Mouse (Mus musculus) ovary, adult 18-20 months (tissue): Measurements from ENCODE around the gene Agps.
A peak's percentile ranks its signal among the peaks of the same experiment; 100 is the strongest.
"Not testable (repeated sequence)": the region's sequence is repeated elsewhere in the genome, so short reads cannot be mapped to it uniquely, and the experiment has no call there.

ENCODE experiments used
- DNase-seq: peaks from one replicate; pipeline ENCODE4 v3.0.0; 2022; ENCODE audit warnings: low spot score, mixed read lengths

Agps gene

DNA sequence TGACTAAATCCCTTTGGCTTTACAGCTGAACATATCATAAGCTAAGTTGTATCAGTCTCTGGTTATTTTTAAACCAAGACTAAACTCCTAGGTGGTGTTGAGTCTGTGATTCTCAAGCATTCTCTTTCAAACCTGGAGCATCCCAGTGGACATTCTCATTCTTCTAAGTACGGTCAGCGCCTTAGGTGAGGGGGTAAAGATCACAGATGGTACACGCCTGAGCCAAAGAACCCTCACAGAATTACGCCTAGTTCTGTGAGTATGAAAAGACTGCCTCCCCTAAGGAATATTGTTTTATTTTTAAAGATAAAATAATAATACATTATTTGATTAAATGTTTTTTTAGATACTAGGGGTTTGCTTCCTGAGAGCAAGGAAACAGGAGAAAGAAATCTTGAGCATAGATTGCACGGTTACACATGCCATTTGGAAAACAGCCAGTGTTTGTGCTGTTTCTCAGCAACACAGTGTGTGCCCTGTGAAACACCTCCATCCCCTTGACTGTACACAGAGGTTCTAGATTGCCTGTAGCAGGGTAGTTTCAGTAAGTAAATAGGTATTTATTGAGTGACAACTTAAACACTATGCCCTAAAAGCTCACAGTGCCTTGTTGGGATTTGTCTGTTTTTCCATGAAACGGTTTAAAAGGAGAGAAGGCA is 97.9 kb downstream of the Agps start:
- DNase-seq = no peak

- no peak for DNase-seq
Measured at GRCm38 (mm10) chr2:75930941-75931340, 99.0 kb downstream of the Agps start.

GRCm38 (mm10) chr2:75933541-75933940 is 101.6 kb downstream of the Agps start:
- DNase-seq = no peak

GRCm38 (mm10) chr2:75936685-75937084 is 104.7 kb downstream of the Agps start:
- DNase-seq = not testable (repeated sequence)

DNA sequence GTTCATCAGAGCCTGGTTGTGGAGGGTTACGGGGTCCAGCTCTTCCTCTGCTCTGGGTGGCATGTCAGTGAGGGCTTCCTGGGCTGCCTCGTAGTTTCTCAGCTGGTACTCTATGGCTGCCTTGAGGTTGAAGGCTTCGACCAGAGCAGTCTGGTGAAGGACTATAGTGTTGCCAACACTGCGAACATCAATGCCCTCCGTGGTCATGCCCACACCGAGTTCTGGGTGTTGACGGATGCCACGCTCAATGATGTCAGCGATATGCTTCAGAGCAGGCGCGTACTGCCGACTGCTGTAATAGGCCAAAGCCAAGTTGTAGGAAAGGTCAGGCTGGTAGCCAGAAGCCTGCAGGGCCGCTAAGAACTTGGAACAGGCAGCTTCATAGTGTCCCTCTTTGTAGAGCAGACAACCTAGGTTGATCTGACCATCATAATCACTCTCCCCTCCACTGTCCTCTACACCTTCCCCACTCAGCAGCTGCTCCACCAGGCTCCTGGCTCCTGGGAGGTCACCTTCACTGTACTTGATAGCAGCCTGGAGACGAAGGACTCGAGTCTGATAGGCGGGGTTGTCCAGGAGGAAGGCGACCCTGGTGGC is 105.6 kb downstream of the Agps start:
- DNase-seq = not testable (repeated sequence)

GRCm38 (mm10) chr2:75938117-75939063 is 106.4 kb downstream of the Agps start, which contains the start of gene Ttc30b:
Gene Ttc30b (minus strand): TSS chr2:75938585.
- DNase-seq = peak; percentile 48

GRCm38 (mm10) chr2:75950685-75951084 is 118.7 kb downstream of the Agps start:
- DNase-seq = no peak

DNA sequence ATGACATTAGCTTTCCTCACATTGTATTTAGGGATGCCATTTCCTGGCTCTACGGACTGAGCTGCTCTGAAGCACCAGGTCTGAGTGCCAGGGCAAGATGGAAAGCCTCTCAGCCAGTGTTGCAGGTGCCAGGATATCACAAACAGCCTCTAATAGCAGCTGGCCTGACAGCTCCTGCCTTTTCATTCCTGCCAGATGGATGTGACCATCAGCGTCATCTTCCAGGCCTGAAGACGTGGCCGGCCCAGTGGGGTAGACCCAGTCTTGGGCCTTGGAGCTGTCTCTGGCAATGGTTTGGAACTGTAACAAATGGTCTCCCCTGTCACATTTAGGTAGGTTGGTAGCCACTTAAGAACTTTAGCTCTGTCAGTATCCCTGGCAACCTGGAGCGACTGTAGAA is 121.3 kb downstream of the Agps start:
- no peak for DNase-seq

GRCm38 (mm10) chr2:75955709-75956108 is 123.7 kb downstream of the Agps start:
- DNase-seq = no peak

GRCm38 (mm10) chr2:75959183-75959849 is 127.3 kb downstream of the Agps start:
- DNase-seq = no peak

GRCm38 (mm10) chr2:75959850-75960365 is 127.9 kb downstream of the Agps start:
- no peak for DNase-seq

DNA sequence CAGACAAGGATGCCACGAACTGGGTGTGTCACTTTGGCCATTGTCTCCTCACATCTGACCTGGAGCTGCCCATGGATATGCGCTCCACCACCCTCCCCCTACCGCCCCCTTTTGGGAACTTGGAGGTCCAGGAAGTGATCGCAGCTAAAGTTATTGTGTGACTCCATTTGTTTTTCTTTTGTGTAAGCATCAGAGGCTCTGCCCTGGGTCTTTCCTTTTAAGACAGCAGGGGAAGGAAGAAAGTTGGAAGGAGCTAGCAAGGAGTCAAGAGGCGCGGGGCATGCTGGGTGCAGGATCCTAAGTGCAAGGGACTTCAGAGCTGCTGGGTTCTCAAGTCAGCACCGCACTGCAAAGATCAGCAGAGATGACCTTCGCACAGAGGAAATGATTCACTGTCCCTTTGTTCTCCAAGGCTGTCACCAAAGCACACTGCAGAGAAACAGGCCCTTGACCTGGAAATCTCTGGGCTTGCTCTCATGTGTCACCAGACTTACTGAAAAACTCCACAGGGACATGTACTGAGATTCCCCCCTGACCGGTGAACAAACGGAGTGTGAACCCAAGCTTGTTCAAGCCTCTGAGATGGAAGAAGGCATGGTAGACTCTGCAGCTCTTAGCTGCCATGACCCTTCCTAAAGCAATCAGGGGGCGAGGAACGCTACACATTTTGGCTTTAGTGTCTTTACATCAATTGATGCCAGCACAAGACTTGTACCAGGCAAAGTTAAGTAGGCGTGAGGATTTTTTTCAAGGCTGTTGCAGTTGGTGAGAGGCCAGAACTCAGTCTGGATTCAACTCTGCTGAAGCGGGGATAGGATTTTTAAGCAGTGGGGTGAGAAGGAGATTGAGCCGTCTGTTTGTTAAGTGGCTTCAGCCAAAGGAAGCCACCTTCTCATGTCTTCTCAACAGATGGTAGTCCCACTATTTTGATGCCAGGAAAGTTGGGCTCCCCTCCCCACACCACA is 128.7 kb downstream of the Agps start:
- DNase-seq = no peak

- no peak for DNase-seq
Measured at GRCm38 (mm10) chr2:75963211-75963840, 131.3 kb downstream of the Agps start.

GRCm38 (mm10) chr2:75964051-75964450 is 132.1 kb downstream of the Agps start:
- DNase-seq = no peak

DNA sequence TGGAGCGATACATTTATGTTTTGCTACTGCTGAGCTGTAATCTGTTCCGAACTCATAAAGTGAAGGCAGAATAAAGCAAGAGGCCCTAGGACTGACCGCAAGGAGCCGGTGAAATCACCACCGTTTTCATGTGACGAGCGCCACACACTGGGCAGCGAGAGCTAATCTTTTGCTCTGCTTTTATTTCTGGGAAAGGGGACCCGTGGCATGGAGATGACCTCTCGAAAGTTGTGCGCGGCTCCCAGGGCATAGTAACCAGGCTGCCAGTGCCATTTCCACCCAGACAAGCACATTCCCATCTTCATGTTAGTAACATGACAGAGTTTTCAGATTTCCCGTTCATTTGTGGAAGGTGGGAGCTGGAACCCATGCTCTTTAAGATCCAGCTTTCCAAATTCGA is 132.5 kb downstream of the Agps start:
- peak; percentile 25 for DNase-seq

- peak; percentile 31 for DNase-seq
Measured at GRCm38 (mm10) chr2:75964972-75965371, 133.0 kb downstream of the Agps start.

DNA sequence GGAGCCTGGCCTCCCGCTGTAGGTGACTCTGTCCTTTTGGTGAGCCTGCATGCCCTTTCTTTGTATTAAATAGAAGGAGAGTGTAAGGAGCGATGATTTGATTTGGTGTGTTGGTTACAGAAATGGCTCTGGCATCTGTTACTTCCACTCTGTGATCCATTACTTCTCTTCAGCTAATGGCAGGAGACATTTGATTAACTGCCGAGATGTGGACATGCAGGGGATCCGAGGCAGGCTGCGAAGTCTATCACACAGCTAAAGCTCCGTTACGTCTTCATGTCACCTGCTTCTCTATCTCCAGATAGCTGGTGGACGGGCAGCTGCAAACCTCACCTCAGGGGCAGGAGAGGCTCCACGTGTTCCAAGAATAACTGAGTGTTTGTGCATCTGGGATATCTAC is 142.2 kb downstream of the Agps start:
- no peak for DNase-seq

DNA sequence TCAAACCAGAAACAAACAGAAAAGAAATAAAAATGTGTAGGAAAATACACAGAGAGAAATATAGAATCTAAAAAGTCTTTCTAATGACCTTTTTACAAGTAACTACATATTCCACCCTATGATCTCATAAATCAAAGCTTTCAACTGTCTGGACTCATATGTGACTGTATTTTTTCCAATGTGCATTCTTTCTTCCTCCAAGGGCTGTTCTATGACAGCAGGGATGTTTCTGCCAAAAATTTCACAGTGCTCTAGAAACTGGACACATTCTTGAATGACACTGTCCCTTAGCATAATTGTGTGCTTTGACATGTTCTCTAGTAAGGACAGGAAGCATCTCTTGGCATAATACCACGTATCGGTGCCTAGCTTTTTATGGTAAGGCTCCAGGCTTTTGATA is 144.1 kb downstream of the Agps start:
- not testable (repeated sequence) for DNase-seq

- DNase-seq = not testable (repeated sequence)
Measured at GRCm38 (mm10) chr2:75977752-75978368, 145.9 kb downstream of the Agps start, which contains the start of gene Ttc30a2. Gene Ttc30a2 (minus strand): TSS chr2:75978170.
